Mouse (Mus musculus) splenic B cell, adult 2 months (primary cell): Measurements from ENCODE around the gene Zfp526.
A peak's percentile ranks its signal among the peaks of the same experiment; 100 is the strongest.
"Not testable (repeated sequence)": the region's sequence is repeated elsewhere in the genome, so short reads cannot be mapped to it uniquely, and the experiment has no call there.

Source experiments
- DNase-seq: peaks from one replicate; pipeline ENCODE4 v3.0.0-alpha.2; 2011; ENCODE audit warnings: low read depth, low spot score
- H3K27me3 ChIP-seq: 2 replicates; pipeline ENCODE4 v1.6.1; 2012; ENCODE audit warnings: mild to moderate bottlenecking, low read length, moderate library complexity, mixed read lengths; ENCODE audit not compliant: control insufficient read depth, poor library complexity, insufficient read depth, severe bottlenecking
- H3K36me3 ChIP-seq: 2 replicates; pipeline ENCODE4 v1.6.1; 2012; ENCODE audit warnings: mild to moderate bottlenecking, low read length, moderate library complexity, mixed read lengths; ENCODE audit not compliant: control insufficient read depth, poor library complexity, insufficient read depth, severe bottlenecking

Zfp526 gene

GRCm38 (mm10) chr7:25265743-25266142 lies 44.5 kb downstream of the Zfp526 start:
- not testable (repeated sequence) for DNase-seq, H3K27me3 ChIP-seq, H3K36me3 ChIP-seq

- no peaks in the 10 kb centered on the region for H3K27me3 ChIP-seq
- DNase-seq, result no peak
- no peaks in the 10 kb centered on the region for H3K36me3 ChIP-seq
Measured at GRCm38 (mm10) chr7:25266180-25266962, 45.1 kb downstream of the Zfp526 start.

GRCm38 (mm10) chr7:25267301-25267750 lies 46.1 kb downstream of the Zfp526 start, which contains the start of gene Cic:
TSS of gene Cic (plus strand) at chr7:25267704.
- Histone ChIP-seq H3K36me3 (no peaks in the 10 kb centered on the region), H3K27me3 (no peaks in the 10 kb centered on the region)
- DNase-seq, result peak; percentile 100

GRCm38 (mm10) chr7:25267751-25268463 lies 46.7 kb downstream of the Zfp526 start:
- Histone ChIP-seq H3K27me3 (no peaks in the 10 kb centered on the region), H3K36me3 (peaks cover 3% of the 10 kb centered on the region)
- peak; percentile 100 for DNase-seq

- Histone ChIP-seq H3K27me3 (no peaks in the 10 kb centered on the region), H3K36me3 (peaks cover 3% of the 10 kb centered on the region)
- DNase-seq, result no peak
Measured at GRCm38 (mm10) chr7:25268588-25268987, 47.4 kb downstream of the Zfp526 start.

GRCm38 (mm10) chr7:25269029-25269428 lies 47.8 kb downstream of the Zfp526 start:
- peaks cover 3% of the 10 kb centered on the region for H3K36me3 ChIP-seq
- DNase-seq, result peak; percentile 29
- no peaks in the 10 kb centered on the region for H3K27me3 ChIP-seq

- peak; percentile 69 for DNase-seq
Measured at GRCm38 (mm10) chr7:25269545-25270271, 48.5 kb downstream of the Zfp526 start.

GRCm38 (mm10) chr7:25270652-25271633 lies 49.7 kb downstream of the Zfp526 start:
- Histone ChIP-seq H3K27me3 (no peaks in the 10 kb centered on the region), H3K36me3 (peaks cover 3% of the 10 kb centered on the region)
- DNase-seq, result no peak

More at GRCm38 (mm10) chr7:25269545-25270271, 48.5 kb downstream of the Zfp526 start:
- Histone ChIP-seq H3K27me3 (no peaks in the 10 kb centered on the region), H3K36me3 (peaks cover 3% of the 10 kb centered on the region)

GRCm38 (mm10) chr7:25271651-25272444 lies 50.6 kb downstream of the Zfp526 start:
- Histone ChIP-seq H3K27me3 (no peaks in the 10 kb centered on the region), H3K36me3 (peaks cover 3% of the 10 kb centered on the region)
- DNase-seq, result no peak

GRCm38 (mm10) chr7:25272445-25273258 lies 51.4 kb downstream of the Zfp526 start:
- DNase-seq, result no peak
- H3K36me3 ChIP-seq, result peaks cover 3% of the 10 kb centered on the region
- H3K27me3 ChIP-seq, result no peaks in the 10 kb centered on the region

- H3K36me3 ChIP-seq, result peaks cover 3% of the 10 kb centered on the region
- no peaks in the 10 kb centered on the region for H3K27me3 ChIP-seq
- no peak for DNase-seq
Measured at GRCm38 (mm10) chr7:25273259-25274241, 52.3 kb downstream of the Zfp526 start.

GRCm38 (mm10) chr7:25274571-25274970 lies 53.3 kb downstream of the Zfp526 start:
- Histone ChIP-seq H3K27me3 (no peaks in the 10 kb centered on the region), H3K36me3 (peaks cover 3% of the 10 kb centered on the region)
- no peak for DNase-seq
